Mouse (Mus musculus) limb, embryonic 11.5 days (tissue): ENCODE measurements around the gene Nin. TPM values are rescaled to one million over a fixed set of nuclear protein-coding genes. Genes with fewer than 3 reads are reported as not detected.

ENCODE experiments used
- ATAC-seq: fragments of 200-750 bp; cut with Nextera tagmentation; 2 replicates; pipeline ENCODE4 v1.8.0; 2017; ENCODE audit warnings: low read depth; ENCODE audit not compliant: insufficient number of reproducible peaks, low FRiP score, low TSS enrichment
- DNase-seq: peaks from one replicate; pipeline ENCODE4 v3.0.0-alpha.2; 2015; ENCODE audit warnings: low spot score
- H3K27ac ChIP-seq: fragments of 300-500 bp; sonication (generic); replicated peaks from 2 replicates; pipeline ENCODE4 v1.5.1; 2014; ENCODE audit warnings: low read depth, mild to moderate bottlenecking, low read length
- H3K27me3 ChIP-seq: fragments of 300-500 bp; sonication (generic); 2 replicates; pipeline ENCODE4 v1.6.1; 2014; ENCODE audit warnings: mild to moderate bottlenecking, low read length, mixed read lengths; ENCODE audit not compliant: control insufficient read depth, insufficient read depth
- H3K36me3 ChIP-seq: fragments of 300-500 bp; sonication (generic); 2 replicates; pipeline ENCODE4 v1.6.1; 2014; ENCODE audit warnings: mild to moderate bottlenecking, low read length, moderate library complexity, mixed read lengths; ENCODE audit not compliant: control insufficient read depth, insufficient read depth
- H3K4me1 ChIP-seq: fragments of 300-500 bp; sonication (generic); 2 replicates; pipeline ENCODE4 v1.6.1; 2014; ENCODE audit warnings: low read length, mixed read lengths; ENCODE audit not compliant: control insufficient read depth, insufficient read depth
- H3K4me2 ChIP-seq: fragments of 300-500 bp; sonication (generic); 2 replicates; pipeline ENCODE4 v1.6.1; 2014; ENCODE audit warnings: low read depth, mild to moderate bottlenecking, moderate library complexity; ENCODE audit not compliant: severe bottlenecking
- H3K4me3 ChIP-seq: fragments of 300-500 bp; sonication (generic); 2 replicates; pipeline ENCODE4 v1.5.1; 2014; ENCODE audit warnings: low read depth, low read length
- H3K9ac ChIP-seq: fragments of 300-500 bp; sonication (generic); 2 replicates; pipeline ENCODE4 v1.6.1; 2014; ENCODE audit warnings: mild to moderate bottlenecking, low read length
- H3K9me3 ChIP-seq: fragments of 300-500 bp; sonication (generic); 2 replicates; pipeline ENCODE4 v1.6.1; 2016; ENCODE audit warnings: low read length; ENCODE audit not compliant: control insufficient read depth
- WGBS: fragments of 180-500 bp; shearing (Covaris S2); extraction: QIAGEN DNeasy Blood & Tissue Kit; methylation state at CpG from one replicate; pipeline ENCODE4 v1.1.7; 2014; 5-methylcytosine and 5-hydroxymethylcytosine counted together
- polyA plus RNA-seq: library from polyadenylated mRNA; unstranded; fragments of >200 nt; fragmentation: Nextera tagmentation; extraction: Ambion mirVana; gene quantifications from 2 replicates; pipeline ENCODE4 v1.2.1, GENCODE M21; 2014

Nin gene
- polyA plus RNA-seq, 1 experiment from 2014 or later = 10.1 TPM

- ATAC-seq = no peak
- no peak overlapping the region for H3K4me2 ChIP-seq
These were observed 43.2 kb downstream of the Nin start for GRCm38 (mm10) chr12:70070306-70070705.

DNA sequence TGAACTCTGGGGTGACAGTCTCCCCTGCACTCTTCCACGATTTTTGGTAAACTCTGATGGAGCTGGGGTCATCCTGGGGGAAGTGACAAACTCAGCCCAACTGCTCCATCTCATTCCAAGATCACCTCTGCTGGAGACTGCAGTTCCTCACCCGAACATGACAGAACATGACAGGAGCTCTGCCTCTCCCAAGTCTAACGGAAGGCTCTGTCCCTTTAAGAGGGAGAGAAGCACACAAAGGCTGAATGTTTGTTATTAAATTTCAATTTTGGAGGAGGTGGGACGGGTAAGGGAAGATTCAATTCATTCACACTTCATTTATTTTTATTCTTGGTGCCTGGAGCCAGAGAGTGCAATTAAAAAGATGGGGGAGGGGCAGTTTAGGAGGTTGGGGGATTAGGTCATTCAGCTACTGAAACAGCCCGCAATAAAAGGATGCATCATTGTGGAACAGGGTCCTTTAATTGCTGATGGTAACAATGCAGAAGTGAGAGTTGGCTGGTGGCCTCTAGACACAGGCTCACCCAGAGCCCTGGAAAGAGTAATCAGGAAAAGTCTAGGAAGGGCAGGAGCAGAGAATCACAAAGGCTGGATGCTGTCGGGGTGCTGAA lies 44.8 kb downstream of the Nin start:
- H3K4me3 ChIP-seq = no peak overlapping the region
- DNase-seq (no peak), ATAC-seq (no peak)
- no peaks in the 10 kb centered on the region for H3K27me3 ChIP-seq
- H3K4me1 ChIP-seq = peaks cover 10% of the 10 kb centered on the region; the same call in 1 of the 2 replicates
- no peak overlapping the region for H3K9ac ChIP-seq
- no peak overlapping the region for H3K27ac ChIP-seq
- H3K4me2 ChIP-seq = no peak overlapping the region
- WGBS = 8% methylated on average over 6 of the region's 6 CpGs
- no peaks in the 10 kb centered on the region for H3K9me3 ChIP-seq
- H3K36me3 ChIP-seq = no peaks in the 10 kb centered on the region

More at GRCm38 (mm10) chr12:70070306-70070705, 43.2 kb downstream of the Nin start:
- Histone ChIP-seq H3K4me1 (peaks cover 10% of the 10 kb centered on the region; the same call in 1 of the 2 replicates), H3K36me3 (no peaks in the 10 kb centered on the region), H3K4me3 (no peak overlapping the region), H3K27ac (no peak overlapping the region), H3K27me3 (no peaks in the 10 kb centered on the region), H3K9me3 (no peaks in the 10 kb centered on the region), H3K9ac (no peak overlapping the region)
- no peak for DNase-seq
- WGBS = 34% methylated on average over 4 of the region's 4 CpGs

DNA sequence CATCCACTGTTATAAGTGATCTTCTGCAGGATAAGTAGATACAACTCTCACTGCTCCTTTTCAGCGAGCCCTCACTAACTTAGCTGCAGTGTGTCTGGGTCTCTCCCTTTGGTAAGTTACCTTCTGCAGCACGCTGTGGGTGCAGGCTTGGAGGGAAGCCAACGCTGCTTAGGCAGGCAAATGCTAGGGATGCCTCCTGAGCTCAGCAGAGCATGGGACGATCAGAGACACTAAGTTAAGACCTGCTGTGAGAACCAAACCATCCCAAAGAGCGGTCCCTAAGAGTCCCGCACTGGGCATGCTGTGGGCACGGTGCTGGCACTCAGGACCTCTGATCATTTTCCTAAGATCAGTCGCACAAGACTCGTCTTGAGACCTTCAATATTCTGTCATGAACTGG lies 45.7 kb downstream of the Nin start:
- Histone ChIP-seq H3K4me3 (no peak overlapping the region), H3K9ac (no peak overlapping the region), H3K27me3 (no peaks in the 10 kb centered on the region), H3K27ac (no peak overlapping the region), H3K4me1 (peaks cover 10% of the 10 kb centered on the region; the same call in 1 of the 2 replicates), H3K4me2 (no peak overlapping the region), H3K36me3 (no peaks in the 10 kb centered on the region), H3K9me3 (no peaks in the 10 kb centered on the region)
- ATAC-seq (no peak), DNase-seq (no peak)
- WGBS = 76% methylated on average over 9 of the region's 9 CpGs

- peak; percentile 78 for DNase-seq
- Histone ChIP-seq H3K4me2 (no peak overlapping the region), H3K9me3 (no peaks in the 10 kb centered on the region), H3K4me3 (no peak overlapping the region), H3K27ac (no peak overlapping the region), H3K36me3 (no peaks in the 10 kb centered on the region), H3K4me1 (peaks cover 6% of the 10 kb centered on the region; the same call in 1 of the 2 replicates), H3K9ac (no peak overlapping the region), H3K27me3 (no peaks in the 10 kb centered on the region)
- WGBS = 38% methylated on average over 3 of the region's 3 CpGs
- no peak; the same call in 1 of the 2 replicates for ATAC-seq
These were observed 51.4 kb downstream of the Nin start for GRCm38 (mm10) chr12:70062114-70062513.

DNA sequence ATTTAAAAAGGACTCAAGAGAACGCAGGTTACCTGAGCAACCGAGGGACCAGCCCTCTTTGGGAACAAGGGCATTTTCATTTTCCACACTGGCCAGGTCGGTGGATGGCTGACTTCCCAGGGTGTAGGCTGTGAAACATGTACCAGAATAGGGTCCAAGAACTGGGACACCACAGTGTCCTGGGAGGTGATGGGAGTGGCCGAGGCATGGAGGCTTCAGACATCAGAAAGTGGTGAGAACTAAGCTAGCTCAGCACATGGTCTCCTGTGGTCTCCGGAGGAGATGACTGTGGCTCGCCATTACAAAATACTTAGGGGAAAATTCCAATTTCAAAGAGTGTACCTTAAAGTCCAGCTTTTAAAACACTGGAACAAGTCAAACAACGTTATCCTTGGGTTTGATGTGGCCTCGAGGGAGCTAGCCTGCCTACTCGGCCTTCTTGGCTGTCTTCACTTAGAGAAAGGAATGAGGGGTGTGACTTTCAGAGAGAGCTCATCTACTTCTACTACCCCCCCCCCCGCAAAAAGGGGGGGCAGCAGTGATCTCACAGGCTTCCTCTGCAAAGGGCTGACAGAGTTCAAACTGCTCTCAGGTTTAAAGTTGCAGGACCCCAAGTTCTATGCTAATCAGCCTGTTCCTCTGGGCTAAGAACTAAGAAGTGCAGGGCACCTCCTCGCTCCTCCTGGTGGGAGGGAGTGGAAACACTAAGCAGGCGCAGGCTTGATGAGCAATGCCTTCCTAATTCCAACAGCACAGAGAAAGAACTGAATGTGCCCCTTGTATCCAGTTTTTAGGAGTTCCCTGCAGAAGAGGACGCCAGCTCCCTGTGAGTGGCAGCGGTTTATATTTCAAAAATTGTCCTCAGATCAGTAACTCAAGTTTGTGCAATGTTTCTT lies 54.3 kb downstream of the Nin start:
- H3K4me1 ChIP-seq = peaks cover 6% of the 10 kb centered on the region; the same call in 1 of the 2 replicates
- 0 out of 2 replicates have a peak, but pooled peaks cover 2% of the 10 kb centered on the region for H3K36me3 ChIP-seq
- no peaks in the 10 kb centered on the region for H3K27me3 ChIP-seq
- no peaks in the 10 kb centered on the region for H3K9me3 ChIP-seq
- H3K27ac ChIP-seq = no peak overlapping the region
- no peak overlapping the region for H3K4me2 ChIP-seq
- H3K9ac ChIP-seq = no peak overlapping the region
- WGBS = 69% methylated on average over 14 of the region's 14 CpGs
- DNase-seq (peak; percentile 35), ATAC-seq (no peak)
- H3K4me3 ChIP-seq = no peak overlapping the region

DNA sequence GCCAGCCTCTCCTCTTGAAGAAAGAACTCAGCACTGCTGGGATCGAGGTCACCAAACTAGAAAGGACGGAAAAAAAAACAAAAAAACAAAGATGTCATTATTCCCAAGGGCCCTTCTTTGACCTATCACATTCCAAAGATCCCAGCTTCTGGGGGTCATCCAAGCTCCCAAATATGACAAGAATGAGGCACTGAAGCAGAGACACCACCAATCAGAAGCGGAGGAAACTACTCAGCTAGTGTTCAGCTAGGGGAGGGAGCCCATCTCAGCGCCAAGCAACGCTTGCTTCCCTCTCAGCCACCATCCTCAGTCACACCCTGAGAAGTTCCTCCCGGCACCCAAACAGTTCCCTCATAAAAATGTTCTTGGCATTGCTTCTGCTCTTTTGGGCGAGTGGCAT lies 62.8 kb downstream of the Nin start:
- ATAC-seq = no peak
- 78% methylated on average over 7 of the region's 7 CpGs for WGBS
- Histone ChIP-seq H3K4me1 (no peaks in the 10 kb centered on the region), H3K4me3 (no peak overlapping the region), H3K9ac (no peak overlapping the region), H3K9me3 (no peaks in the 10 kb centered on the region), H3K4me2 (no peak overlapping the region), H3K27ac (no peak overlapping the region), H3K27me3 (no peaks in the 10 kb centered on the region), H3K36me3 (0 out of 2 replicates have a peak, but pooled peaks cover 2% of the 10 kb centered on the region)
- DNase-seq = no peak

DNA sequence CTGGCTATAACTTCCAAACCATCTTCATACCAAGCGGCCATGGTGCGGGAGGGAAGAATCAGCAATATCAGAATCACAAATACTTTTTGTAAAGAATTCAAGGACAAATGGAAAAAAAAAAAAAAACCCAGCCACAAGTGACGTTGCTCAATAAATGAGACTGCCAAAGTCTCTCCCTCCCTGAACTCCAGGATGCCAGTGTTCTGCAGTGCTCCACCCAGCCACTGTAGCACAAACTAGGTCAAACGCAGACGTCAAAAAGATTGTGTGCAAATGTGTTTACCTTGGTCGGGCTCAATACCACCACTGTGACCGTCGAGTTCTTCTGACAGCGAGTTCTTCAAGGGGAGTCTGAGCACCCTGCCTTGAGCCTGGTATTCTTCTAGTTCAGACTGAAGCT lies 64.8 kb downstream of the Nin start:
- H3K36me3 ChIP-seq = peaks cover 3% of the 10 kb centered on the region
- WGBS = 90% methylated on average over 9 of the region's 9 CpGs

DNA sequence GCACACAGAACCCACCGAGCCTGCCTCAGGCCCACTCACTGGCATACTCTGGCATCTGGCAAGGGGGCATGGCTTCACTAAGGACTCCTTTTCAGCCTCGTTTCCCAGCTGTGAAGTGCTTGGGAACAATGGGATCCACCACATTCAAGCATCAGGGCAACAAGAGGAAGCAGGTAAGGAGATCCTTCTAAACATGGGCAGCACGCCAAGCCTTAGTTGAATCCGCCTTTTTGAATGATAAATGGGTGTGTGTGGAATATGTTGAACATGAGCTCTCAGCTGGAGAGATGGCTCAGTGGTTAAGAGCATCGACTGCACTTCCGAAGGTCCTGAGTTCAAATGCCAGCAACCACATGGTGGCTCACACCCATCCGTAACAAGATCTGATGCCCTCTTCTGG lies 66.2 kb downstream of the Nin start:
- H3K36me3 ChIP-seq = peaks cover 6% of the 10 kb centered on the region
- H3K27me3 ChIP-seq = no peaks in the 10 kb centered on the region
- no peak overlapping the region for H3K27ac ChIP-seq
- H3K4me2 ChIP-seq = no peak overlapping the region
- no peaks in the 10 kb centered on the region for H3K4me1 ChIP-seq
- H3K9ac ChIP-seq = no peak overlapping the region
- no peaks in the 10 kb centered on the region for H3K9me3 ChIP-seq
- DNase-seq = no peak
- H3K4me3 ChIP-seq = no peak overlapping the region
- 92% methylated on average over 7 of the region's 7 CpGs for WGBS
- ATAC-seq = no peak

More for the DNA sequence above, 64.8 kb downstream of the Nin start:
- DNase-seq (no peak), ATAC-seq (no peak)
- Histone ChIP-seq H3K27ac (no peak overlapping the region), H3K4me3 (no peak overlapping the region), H3K9me3 (no peaks in the 10 kb centered on the region), H3K4me2 (no peak overlapping the region), H3K27me3 (no peaks in the 10 kb centered on the region), H3K9ac (no peak overlapping the region), H3K4me1 (no peaks in the 10 kb centered on the region)
